Comparison of ENCODE assay signal across 17 mouse cellular contexts in the genomic region with DNA sequence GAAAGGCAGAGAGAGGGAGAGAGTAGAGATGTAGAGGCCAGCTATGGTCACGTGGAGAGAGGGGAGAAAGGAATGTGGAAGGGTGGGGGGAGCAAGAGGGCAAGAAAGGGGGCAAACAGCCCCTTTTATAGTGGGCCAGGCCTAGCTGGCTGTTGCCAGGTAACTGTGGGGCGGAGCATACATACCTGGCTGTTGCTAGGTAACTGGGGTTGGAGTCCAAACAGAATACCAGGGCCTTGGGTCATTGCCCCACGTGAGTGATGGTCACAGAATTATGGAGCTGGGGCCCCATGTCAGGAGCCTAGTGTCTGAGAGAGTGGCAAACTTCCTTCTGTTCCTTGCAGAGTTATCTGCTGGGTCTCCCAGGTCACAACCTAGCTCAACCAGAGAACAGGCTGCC.
DNase-seq lines count a peak whose midpoint lies in the region; ATAC-seq and TF ChIP-seq lines count a peak whose summit lies in the region.
"Had no signal": no experiment of that assay in that cellular context is flagged by ENCODE, and none has a peak within 500 bp of the region (broad histone marks: within the 10 kb centered on the region; RNA-seq: fewer than 3 reads in every experiment).

No protein-coding gene starts in this region.

- no peaks in the 10 kb centered on the region for H3K36me3 ChIP-seq in kidney, postnatal 0 days (ENCODE audit: insufficient read depth, low read length)
- H3K36me3 ChIP-seq in intestine, embryonic 16.5 days (ENCODE audit: control insufficient read depth, insufficient read depth, low read length): no peaks in the 10 kb centered on the region
- no peaks in the 10 kb centered on the region for H3K36me3 ChIP-seq in small intestine, adult 2 months (ENCODE audit: control insufficient read depth, insufficient read depth, low read length)
- H3K36me3 ChIP-seq: heart, embryonic 15.5 days had no signal

- H3K4me3 ChIP-seq in kidney, postnatal 0 days (replicated peaks; ENCODE audit: low read depth, low read length): no peak overlapping the region
- no peak overlapping the region for H3K4me3 ChIP-seq in intestine, embryonic 16.5 days (ENCODE audit: low read length)
- no peak overlapping the region for H3K4me3 ChIP-seq in small intestine, adult 2 months (ENCODE audit: low read depth, low read length)
- H3K4me3 ChIP-seq: heart, adult 2 months; heart, embryonic 15.5 days had no signal

- H3K9me3 ChIP-seq in kidney, postnatal 0 days (replicated peaks; ENCODE audit: low read length): no peaks in the 10 kb centered on the region
- H3K9me3 ChIP-seq in intestine, embryonic 16.5 days (ENCODE audit: control insufficient read depth, low read length): no peaks in the 10 kb centered on the region
- H3K9me3 ChIP-seq: heart, embryonic 15.5 days had no signal

- H3K27ac ChIP-seq in kidney, postnatal 0 days: no peak overlapping the region
- H3K27ac ChIP-seq in intestine, embryonic 16.5 days (ENCODE audit: low read length): peak overlapping the region; percentile 77
- H3K27ac ChIP-seq in small intestine, adult 2 months (ENCODE audit: insufficient read depth, low read depth, low read length): peak overlapping the region; percentile 17; the same call in 1 of the 2 replicates
- H3K27ac ChIP-seq: heart, adult 2 months; heart, embryonic 15.5 days had no signal

- peak; percentile 92 for ATAC-seq in kidney, postnatal 0 days (replicated peaks; ENCODE audit: low FRiP score, low read depth)
- peak; percentile 99 for ATAC-seq in intestine, embryonic 16.5 days
- ATAC-seq: activated CD4-positive, CD25-positive, alpha-beta regulatory T cell, adult 4 months; liver, postnatal 0 days; midbrain, embryonic 16.5 days had no signal

- WGBS in kidney, postnatal 0 days: 46% methylated on average over 3 of the region's 3 CpGs
- 35% methylated on average over 3 of the region's 3 CpGs for WGBS in intestine, embryonic 16.5 days
- WGBS in small intestine, adult 2 months: 38% methylated on average over 3 of the region's 3 CpGs

- H3K9ac ChIP-seq in kidney, postnatal 0 days (ENCODE audit: low read depth, low read length): no peak overlapping the region
- H3K9ac ChIP-seq in intestine, embryonic 16.5 days (ENCODE audit: low read depth, low read length): no peak overlapping the region
- H3K9ac ChIP-seq: heart, embryonic 15.5 days; liver, postnatal 0 days had no signal

- peak; percentile 19 for DNase-seq in embryo, embryonic 10.5 days (ENCODE audit: low spot score)
- DNase-seq in embryo, embryonic 9.5 days (ENCODE audit: extremely low spot score): no peak
- DNase-seq in kidney, postnatal 0 days (ENCODE audit: low spot score): no peak
- no peak for DNase-seq in kidney, adult 11 months
- no peak for DNase-seq in right cerebral cortex, adult 2 months (ENCODE audit: low spot score in 2 of 2)
- DNase-seq in thymus, postnatal 14 days: no peak
- DNase-seq: adrenal gland, postnatal 14 days; gastrocnemius, postnatal 14 days; heart, adult 2 months; liver, postnatal 0 days; spleen, adult 18-20 months had no signal

- no peaks in the 10 kb centered on the region for H3K4me1 ChIP-seq in kidney, postnatal 0 days (replicated peaks; ENCODE audit: insufficient read depth, low read length)
- H3K4me1 ChIP-seq in intestine, embryonic 16.5 days (ENCODE audit: control insufficient read depth, insufficient read depth, low read length): peaks cover 6% of the 10 kb centered on the region; the same call in 1 of the 2 replicates
- peaks cover 13% of the 10 kb centered on the region; the same call in 1 of the 2 replicates for H3K4me1 ChIP-seq in small intestine, adult 2 months (ENCODE audit: control insufficient read depth, insufficient read depth, insufficient read length, low read length)
- H3K4me1 ChIP-seq: heart, embryonic 15.5 days had no signal

- no peaks in the 10 kb centered on the region for H3K27me3 ChIP-seq in kidney, postnatal 0 days (ENCODE audit: insufficient read depth, low read length)
- no peaks in the 10 kb centered on the region for H3K27me3 ChIP-seq in intestine, embryonic 16.5 days (replicated peaks; ENCODE audit: control insufficient read depth, insufficient read depth, low read length)
- H3K27me3 ChIP-seq in small intestine, adult 2 months (ENCODE audit: control insufficient read depth, insufficient read depth, low read length): no peaks in the 10 kb centered on the region
- H3K27me3 ChIP-seq: CH12.LX; heart, embryonic 15.5 days had no signal

- no peak for TF ChIP-seq POLR2A in small intestine, adult 2 months (IDR thresholded peaks at IDR 0.05; ENCODE audit: low read depth, low read length)

- no peak for TF ChIP-seq CTCF in kidney, postnatal 0 days (IDR thresholded peaks at IDR 0.05; ENCODE audit: low read depth)
- TF ChIP-seq CTCF in small intestine, adult 2 months (IDR thresholded peaks at IDR 0.05; ENCODE audit: extremely low read depth, insufficient read length, insufficient replicate concordance, low read depth, low read length): no peak

- no peak overlapping the region for H3K4me2 ChIP-seq in kidney, postnatal 0 days (ENCODE audit: low read length)
- H3K4me2 ChIP-seq in intestine, embryonic 16.5 days (ENCODE audit: low read depth, low read length): no peak overlapping the region
- H3K4me2 ChIP-seq: heart, embryonic 15.5 days had no signal
